Mouse (Mus musculus) lung, postnatal 0 days (tissue): Measurements from ENCODE around the gene Snx30.

Experiments
- CTCF ChIP-seq: IDR thresholded peaks from 2 replicates; pipeline ENCODE4 v1.5.1; 2016; ENCODE audit warnings: antibody characterized with exemption, mild to moderate bottlenecking
- EP300 ChIP-seq: IDR thresholded peaks from 2 replicates; pipeline ENCODE4 v1.6.1; 2016; ENCODE audit warnings: antibody characterized with exemption, mild to moderate bottlenecking, control low read depth

GRCm38 (mm10) chr4:59808396-59808795 lies 2.8 kb downstream of the Snx30 start:
- TF ChIP-seq EP300 (no peak), CTCF (peak; percentile 65)
